Mouse (Mus musculus) hematopoietic stem cell, adult 5-6 weeks (primary cell): ENCODE results near the gene Hist2h3b. TPM values are rescaled to one million over a fixed set of nuclear protein-coding genes. Genes with fewer than 3 reads are reported as not detected.

ENCODE experiments used
- ATAC-seq, 2 experiments: fragments of 125-278 bp in 1 of 2; replicated peaks in 1 of 2; 2 replicates each; pipeline ENCODE4 v1.8.0; 2016 to 2017; ENCODE audit warnings: inconsistent platforms in 2 of 2, mild to moderate bottlenecking in 2 of 2, moderate number of reproducible peaks in 2 of 2, low read depth in 1 of 2, moderate TSS enrichment in 1 of 2; ENCODE audit not compliant: low FRiP score in 2 of 2, poor library complexity in 2 of 2, severe bottlenecking in 2 of 2, insufficient read depth in 1 of 2, low TSS enrichment in 1 of 2
- total RNA-seq: library from RNA; stranded (forward); fragments of 172-1452, 232-1000 nt; gene quantifications from 2 replicates; pipeline ENCODE4 v1.2.3, GENCODE M21; 2017

Gene Hist2h3b
- total RNA-seq, 1 experiment from 2014 or later: 285 TPM

- no peak for ATAC-seq
Observed at GRCm38 (mm10) chr3:96312341-96313098, 44.1 kb downstream of the Hist2h3b start.

Other genes with a start within 250 kb of the Hist2h3b start
- gene Vps45, start 210.2 kb upstream of the Hist2h3b start, total RNA-seq: 14.0 and 29.1 TPM in 2 replicates
- 24.3 and 34.7 TPM in 2 replicates for gene Otud7b, start 164.1 kb upstream of the Hist2h3b start, total RNA-seq
- gene Mtmr11, start 106.7 kb upstream of the Hist2h3b start, total RNA-seq: not detected in 2 replicates
- 15.9 and 24.9 TPM in 2 replicates for gene Sf3b4, start 96.3 kb upstream of the Hist2h3b start, total RNA-seq
- gene Sv2a, start 87.5 kb upstream of the Hist2h3b start, total RNA-seq: 1.2 and 3.3 TPM in 2 replicates
- gene Bola1, start 48.9 kb upstream of the Hist2h3b start, total RNA-seq: 34.6 and 41.7 TPM in 2 replicates
- 114 and 199 TPM in 2 replicates for gene Hist2h2ab, start 48.8 kb upstream of the Hist2h3b start, total RNA-seq
- gene Hist2h2ac, start 47.8 kb upstream of the Hist2h3b start, total RNA-seq: 1,288 and 1,422 TPM in 2 replicates
- 11.9 and 14.6 TPM in 2 replicates for gene Hist2h2be, start 47.5 kb upstream of the Hist2h3b start, total RNA-seq
- 51.2 and 125 TPM in 2 replicates for gene Hist2h3c2, start 29.5 kb upstream of the Hist2h3b start, total RNA-seq
- 336 and 1,520 TPM in 2 replicates for gene Hist2h2aa2, start 28.4 kb upstream of the Hist2h3b start, total RNA-seq
- 3,498 and 3,576 TPM in 2 replicates for gene Hist2h2aa1, start 23.2 kb upstream of the Hist2h3b start, total RNA-seq
- 3.7 TPM in 1 of 2 replicates, not detected in the other for gene Hist2h3c1, start 22.0 kb upstream of the Hist2h3b start, total RNA-seq
- gene Hist2h4, start 5.3 kb upstream of the Hist2h3b start, total RNA-seq: 44.6 and 53.3 TPM in 2 replicates
- gene Hist2h2bb, start 1.1 kb downstream of the Hist2h3b start, total RNA-seq: 3,457 and 7,416 TPM in 2 replicates
- gene Fcgr1, start 25.3 kb downstream of the Hist2h3b start, total RNA-seq: 1.7 and 4.9 TPM in 2 replicates
- gene BC107364, start 183.7 kb downstream of the Hist2h3b start, total RNA-seq: not detected in 2 replicates